Mouse (Mus musculus) neural tube, embryonic 12.5 days (tissue): ENCODE results near the gene Adra1d. TPM values are rescaled to one million over a fixed set of nuclear protein-coding genes. Genes with fewer than 3 reads are reported as not detected.

ENCODE experiments used
- ATAC-seq: fragments of 200-750 bp; cut with Nextera tagmentation; 2 replicates; pipeline ENCODE4 v1.8.0; 2017; ENCODE audit warnings: low read depth, mild to moderate bottlenecking, moderate TSS enrichment, moderate library complexity; ENCODE audit not compliant: low FRiP score
- H3K27ac ChIP-seq: fragments of 300-500 bp; sonication (generic); 2 replicates; pipeline ENCODE4 v1.5.1; 2016
- H3K27me3 ChIP-seq: fragments of 300-500 bp; sonication (generic); replicated peaks from 2 replicates; pipeline ENCODE4 v1.6.1; 2016; ENCODE audit warnings: mild to moderate bottlenecking
- H3K36me3 ChIP-seq: fragments of 300-500 bp; sonication (generic); 2 replicates; pipeline ENCODE4 v1.6.1; 2016; ENCODE audit warnings: mild to moderate bottlenecking
- H3K4me1 ChIP-seq: fragments of 300-500 bp; sonication (generic); 2 replicates; pipeline ENCODE4 v1.6.1; 2016
- H3K4me2 ChIP-seq: fragments of 300-500 bp; sonication (generic); replicated peaks from 2 replicates; pipeline ENCODE4 v1.6.1; 2016; ENCODE audit warnings: mild to moderate bottlenecking
- H3K4me3 ChIP-seq: fragments of 300-500 bp; sonication (generic); 2 replicates; pipeline ENCODE4 v1.5.1; 2016
- H3K9ac ChIP-seq: fragments of 300-500 bp; sonication (generic); 2 replicates; pipeline ENCODE4 v1.6.1; 2016; ENCODE audit warnings: mild to moderate bottlenecking
- H3K9me3 ChIP-seq: fragments of 300-500 bp; sonication (generic); 2 replicates; pipeline ENCODE4 v1.6.1; 2016; ENCODE audit warnings: mild to moderate bottlenecking
- WGBS: fragments of 180-500 bp; shearing (Covaris S2); methylation state at CpG from one replicate; pipeline ENCODE4 v1.1.7; 2016; 5-methylcytosine and 5-hydroxymethylcytosine counted together
- polyA plus RNA-seq: library from polyadenylated mRNA; unstranded; fragments of >200 nt; fragmentation: Nextera tagmentation; extraction: Ambion mirVana; gene quantifications from 2 replicates; pipeline ENCODE4 v1.2.1, GENCODE M21; 2016

Adra1d gene
- polyA plus RNA-seq, 1 experiment from 2014 or later: 0.68 TPM

DNA sequence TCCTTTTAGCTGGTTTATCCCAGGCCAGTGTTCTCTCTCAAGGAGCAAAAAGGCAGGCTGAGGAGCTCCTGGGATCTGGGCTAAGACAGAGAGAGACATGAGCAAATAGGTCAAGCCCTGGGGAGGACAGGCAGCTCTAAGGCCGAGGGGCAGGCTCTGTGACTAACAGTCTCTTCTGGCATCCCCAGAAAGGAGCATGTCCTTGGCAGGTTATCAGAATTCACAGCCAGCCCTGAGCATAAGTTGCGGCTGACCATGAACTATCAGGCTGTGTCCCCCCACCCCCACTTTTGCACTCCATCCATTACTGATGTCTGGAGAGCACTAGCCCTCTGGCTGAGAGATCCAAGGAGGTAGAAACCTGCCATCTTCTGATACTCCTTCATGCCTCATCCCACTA lies 11.2 kb downstream of the Adra1d start:
- no peaks in the 10 kb centered on the region for H3K9me3 ChIP-seq
- H3K4me2 ChIP-seq: no peak overlapping the region
- H3K9ac ChIP-seq: no peak overlapping the region; the same call in 1 of the 2 replicates
- no peak for ATAC-seq
- peaks cover 40% of the 10 kb centered on the region for H3K27me3 ChIP-seq
- H3K4me3 ChIP-seq: no peak overlapping the region
- peaks cover 5% of the 10 kb centered on the region for H3K4me1 ChIP-seq
- no peaks in the 10 kb centered on the region for H3K36me3 ChIP-seq
- H3K27ac ChIP-seq: no peak overlapping the region
- WGBS: 72% methylated on average over 2 of the region's 2 CpGs

DNA sequence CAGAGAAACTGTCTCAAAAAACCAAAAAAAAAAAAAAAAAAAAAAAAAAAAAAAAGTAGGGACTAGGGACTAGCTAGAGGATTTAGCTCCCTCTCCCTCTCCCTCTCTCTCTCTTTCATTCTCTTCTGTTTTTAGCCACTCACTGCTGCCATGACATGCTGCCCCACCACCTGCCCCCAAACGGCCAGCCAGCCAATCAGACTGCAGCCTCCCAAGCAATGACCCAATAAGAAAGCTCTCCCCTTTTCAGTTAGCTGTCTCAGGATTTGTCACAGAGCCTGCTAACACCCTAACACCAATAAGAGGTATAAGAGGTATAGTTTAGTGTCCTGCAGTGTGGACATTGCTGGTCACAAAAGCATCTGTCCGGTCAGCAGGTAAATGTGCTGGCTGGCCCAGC lies 11.6 kb downstream of the Adra1d start:
- peaks cover 43% of the 10 kb centered on the region for H3K27me3 ChIP-seq
- H3K27ac ChIP-seq: no peak overlapping the region
- no peak overlapping the region for H3K4me3 ChIP-seq
- no peak overlapping the region for H3K9ac ChIP-seq
- H3K9me3 ChIP-seq: no peaks in the 10 kb centered on the region
- peaks cover 9% of the 10 kb centered on the region for H3K4me1 ChIP-seq
- WGBS: 81% methylated on average over 2 of the region's 2 CpGs
- ATAC-seq: no peak
- no peaks in the 10 kb centered on the region for H3K36me3 ChIP-seq
- no peak overlapping the region for H3K4me2 ChIP-seq

DNA sequence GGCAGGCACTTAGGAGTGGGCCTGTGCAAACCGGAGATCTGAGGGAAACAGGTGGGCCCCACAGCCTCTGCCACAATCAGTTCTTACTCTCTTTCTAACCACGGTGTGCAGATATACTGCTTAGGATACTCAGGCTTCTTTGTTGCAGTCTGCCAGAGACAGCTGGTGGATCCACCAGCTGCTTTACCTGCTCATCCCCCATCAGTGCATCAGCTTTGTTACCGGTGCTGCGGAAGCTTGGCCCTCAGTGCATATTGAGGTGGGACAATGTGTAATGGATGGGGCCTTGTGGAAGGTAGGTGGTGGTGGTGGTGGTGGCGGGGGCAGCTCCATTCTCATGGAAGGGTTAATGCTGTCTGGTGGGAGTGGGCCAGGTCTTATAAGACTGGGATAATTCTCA lies 13.0 kb downstream of the Adra1d start:
- H3K4me2 ChIP-seq: no peak overlapping the region
- H3K36me3 ChIP-seq: no peaks in the 10 kb centered on the region
- WGBS: 86% methylated on average over 5 of the region's 5 CpGs
- H3K27ac ChIP-seq: no peak overlapping the region
- H3K4me1 ChIP-seq: peaks cover 9% of the 10 kb centered on the region
- no peak for ATAC-seq
- no peak overlapping the region for H3K9ac ChIP-seq
- H3K4me3 ChIP-seq: no peak overlapping the region
- H3K27me3 ChIP-seq: peaks cover 45% of the 10 kb centered on the region
- H3K9me3 ChIP-seq: no peaks in the 10 kb centered on the region

DNA sequence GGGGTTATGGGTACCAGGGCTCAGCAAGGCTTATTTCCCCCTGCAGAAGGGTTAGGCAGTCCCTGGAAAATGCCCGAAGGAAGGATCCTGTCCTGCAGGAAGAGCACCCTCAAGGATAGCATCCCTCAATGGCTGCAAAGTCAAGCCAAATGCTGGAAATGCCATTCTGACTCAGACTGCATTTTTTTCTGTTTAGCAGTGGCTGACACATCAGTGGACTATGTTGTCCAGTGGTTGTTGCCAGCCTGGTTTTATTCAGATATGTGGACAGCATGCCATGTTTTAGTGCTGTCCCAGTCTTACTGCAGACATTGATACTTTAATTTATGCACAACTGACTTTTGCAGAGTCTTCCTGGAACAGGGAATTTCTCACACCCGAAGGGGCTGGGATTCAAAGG lies 13.8 kb downstream of the Adra1d start:
- 82% methylated on average over 2 of the region's 2 CpGs for WGBS
- H3K4me2 ChIP-seq: no peak overlapping the region
- no peaks in the 10 kb centered on the region for H3K36me3 ChIP-seq
- no peak for ATAC-seq
- H3K27me3 ChIP-seq: peaks cover 47% of the 10 kb centered on the region
- peaks cover 9% of the 10 kb centered on the region for H3K4me1 ChIP-seq
- no peaks in the 10 kb centered on the region for H3K9me3 ChIP-seq
- no peak overlapping the region for H3K4me3 ChIP-seq
- no peak overlapping the region for H3K27ac ChIP-seq
- no peak overlapping the region for H3K9ac ChIP-seq

DNA sequence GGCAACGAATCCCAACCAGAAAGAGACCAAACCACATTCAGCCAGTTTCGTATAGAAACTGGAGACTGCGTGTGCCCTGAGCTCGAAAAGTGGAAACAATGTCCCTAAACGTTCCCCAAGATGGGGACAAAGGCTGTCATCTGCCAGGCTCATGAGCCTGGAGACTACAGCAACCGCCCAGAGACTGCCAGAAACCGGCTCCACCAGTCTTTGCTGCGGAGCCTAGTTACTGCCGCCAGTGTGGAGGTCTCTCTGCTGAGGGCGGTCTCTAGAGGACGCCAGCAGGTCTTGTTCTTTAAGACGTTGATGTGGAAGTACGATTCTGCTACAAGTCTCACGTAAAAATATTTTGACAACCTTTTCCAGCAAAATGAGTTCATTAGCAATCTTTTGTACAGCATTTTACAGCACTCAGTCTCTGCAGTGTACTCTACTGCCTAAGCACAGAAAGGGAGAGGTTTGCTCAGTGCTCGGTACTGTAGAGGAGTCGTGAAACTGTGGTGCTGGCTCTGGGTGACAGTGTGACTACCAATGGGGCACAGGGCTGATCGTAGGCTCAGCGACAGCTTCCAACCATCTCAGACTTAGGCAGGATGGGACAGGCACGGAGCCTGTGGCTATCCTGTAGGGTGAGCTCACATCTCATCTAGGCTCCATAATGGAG lies 15.2 kb downstream of the Adra1d start:
- WGBS: 12% methylated on average over 19 of the region's 19 CpGs
- no peak overlapping the region for H3K4me3 ChIP-seq
- no peak overlapping the region for H3K9ac ChIP-seq
- H3K4me2 ChIP-seq: peak overlapping the region; percentile 84; the same call in 1 of the 2 replicates
- peaks cover 9% of the 10 kb centered on the region for H3K4me1 ChIP-seq
- ATAC-seq: no peak
- H3K27ac ChIP-seq: no peak overlapping the region
- H3K36me3 ChIP-seq: no peaks in the 10 kb centered on the region
- H3K9me3 ChIP-seq: no peaks in the 10 kb centered on the region
- peaks cover 47% of the 10 kb centered on the region for H3K27me3 ChIP-seq

DNA sequence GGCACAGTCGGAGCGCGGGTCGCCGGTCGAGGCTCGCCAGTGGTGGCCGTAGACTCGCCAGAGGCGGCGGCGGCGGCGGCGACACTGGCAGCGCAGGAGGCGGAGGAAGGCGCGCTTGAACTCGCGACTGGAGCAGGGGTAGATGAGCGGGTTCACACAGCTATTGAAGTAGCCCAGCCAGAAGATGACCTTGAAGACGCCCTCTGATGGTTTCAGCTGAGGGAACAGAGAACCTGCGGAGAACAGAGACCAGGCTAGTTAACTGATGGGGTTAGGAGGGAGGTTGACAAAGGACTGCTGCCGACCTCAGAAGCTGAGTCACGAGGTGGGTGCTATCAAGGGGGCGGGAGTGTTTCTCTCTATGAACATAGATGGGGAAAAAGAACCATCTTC lies 15.8 kb downstream of the Adra1d start:
- ATAC-seq: no peak
- H3K4me2 ChIP-seq: peak overlapping the region; percentile 84
- H3K4me3 ChIP-seq: peak overlapping the region; percentile 45
- H3K27me3 ChIP-seq: peaks cover 47% of the 10 kb centered on the region
- peak overlapping the region; percentile 48; the same call in 1 of the 2 replicates for H3K9ac ChIP-seq
- no peaks in the 10 kb centered on the region for H3K36me3 ChIP-seq
- no peak overlapping the region for H3K27ac ChIP-seq
- WGBS: 1% methylated on average over 27 of the region's 27 CpGs
- no peaks in the 10 kb centered on the region for H3K9me3 ChIP-seq
- H3K4me1 ChIP-seq: peaks cover 9% of the 10 kb centered on the region

DNA sequence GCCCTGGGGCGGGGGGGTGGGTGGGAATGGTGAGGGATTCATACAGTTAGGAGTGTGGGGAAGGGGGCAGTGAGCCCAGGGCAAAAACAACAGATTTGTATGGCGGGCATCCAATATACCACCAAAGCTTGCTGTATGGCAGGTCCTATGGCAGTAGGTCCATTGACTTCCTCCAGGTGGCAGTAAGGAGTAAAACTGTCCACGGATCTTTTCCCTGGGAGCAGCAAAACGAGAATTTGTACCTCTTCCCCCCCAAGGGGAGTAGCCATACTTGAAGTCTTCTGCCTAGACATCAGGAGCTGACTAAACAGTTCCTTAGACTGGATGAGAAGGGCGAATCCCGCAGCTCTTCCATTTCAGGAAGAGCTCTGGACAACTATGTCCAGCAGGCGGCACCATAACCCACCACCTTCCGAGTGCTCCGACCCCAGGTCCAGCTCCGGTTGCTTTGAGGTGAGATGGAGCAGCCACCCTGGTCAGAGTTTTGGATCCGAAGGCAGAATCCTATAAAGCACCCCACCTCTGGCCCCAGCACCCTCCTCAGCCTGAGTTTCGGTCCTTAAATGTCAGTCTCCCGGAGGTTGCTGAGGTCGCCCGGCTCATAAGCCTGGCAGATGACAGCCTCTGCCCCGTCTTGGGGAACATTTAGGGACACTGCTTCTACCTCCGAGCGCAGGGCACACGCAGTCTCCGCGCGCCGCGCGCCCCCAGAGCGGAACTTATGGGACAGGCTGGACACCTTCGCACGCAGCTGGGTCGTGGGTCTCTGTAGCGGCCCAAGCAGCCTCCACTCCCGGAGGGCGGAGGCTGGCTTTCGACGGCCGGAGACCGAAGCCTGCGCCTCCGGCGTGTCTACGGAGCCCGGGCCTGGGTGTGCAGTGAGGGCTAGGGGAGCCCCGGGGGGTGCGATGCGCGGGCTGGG lies 16.4 kb downstream of the Adra1d start:
- Histone ChIP-seq H3K9me3 (no peaks in the 10 kb centered on the region), H3K27me3 (peaks cover 43% of the 10 kb centered on the region), H3K4me3 (peak overlapping the region; percentile 45), H3K27ac (no peak overlapping the region), H3K4me1 (peaks cover 9% of the 10 kb centered on the region), H3K36me3 (no peaks in the 10 kb centered on the region), H3K4me2 (peak overlapping the region; percentile 84), H3K9ac (peak overlapping the region; percentile 48; the same call in 1 of the 2 replicates)
- peak; percentile 55 for ATAC-seq
- 3% methylated on average over 45 of the region's 45 CpGs for WGBS

DNA sequence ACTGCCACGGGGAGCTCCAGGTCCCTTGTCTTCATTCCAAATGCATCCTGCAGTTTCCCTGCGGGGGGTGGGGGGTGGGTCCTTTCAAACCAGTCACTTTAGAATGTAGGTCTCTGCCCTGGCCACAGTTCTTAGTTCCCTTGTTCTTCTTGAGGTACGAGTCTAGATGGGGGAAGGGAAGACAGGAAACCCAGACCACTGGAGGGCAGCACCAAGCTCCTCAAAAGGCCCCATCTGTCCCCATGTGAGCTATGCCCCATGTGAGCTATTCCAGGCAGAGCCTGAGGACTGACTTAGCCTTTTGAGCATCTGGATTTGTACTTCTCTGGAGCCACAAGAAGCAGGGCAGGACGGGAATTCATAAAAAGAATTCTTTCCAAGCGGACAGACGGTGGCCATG lies 19.6 kb downstream of the Adra1d start:
- Histone ChIP-seq H3K27me3 (peaks cover 23% of the 10 kb centered on the region), H3K9me3 (no peaks in the 10 kb centered on the region), H3K9ac (no peak overlapping the region), H3K4me1 (peaks cover 9% of the 10 kb centered on the region), H3K36me3 (no peaks in the 10 kb centered on the region), H3K4me2 (no peak overlapping the region), H3K27ac (no peak overlapping the region), H3K4me3 (no peak overlapping the region)
- ATAC-seq: no peak
- 25% methylated on average over 6 of the region's 6 CpGs for WGBS

DNA sequence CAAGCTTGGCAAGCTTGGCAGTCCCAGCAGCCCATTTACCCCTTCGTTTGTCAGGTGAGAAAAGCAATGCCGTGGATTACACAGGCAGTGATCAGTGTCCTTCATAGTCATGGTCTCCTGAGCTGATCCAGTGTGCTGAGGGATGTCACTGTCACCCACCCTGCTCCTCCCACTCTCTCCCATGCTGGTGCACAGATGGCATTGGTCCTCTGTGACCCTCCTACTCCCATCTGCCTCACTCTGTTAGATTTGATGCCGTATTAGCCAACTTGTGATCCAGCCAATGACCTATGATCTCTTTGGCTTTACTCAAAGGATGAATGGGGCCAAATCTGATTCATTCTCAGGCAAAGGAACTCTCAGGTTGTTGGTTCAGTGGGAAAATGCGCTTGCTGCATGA lies 20.4 kb downstream of the Adra1d start:
- Histone ChIP-seq H3K27ac (no peak overlapping the region), H3K27me3 (peaks cover 15% of the 10 kb centered on the region), H3K4me3 (no peak overlapping the region), H3K4me2 (no peak overlapping the region), H3K9me3 (no peaks in the 10 kb centered on the region), H3K9ac (no peak overlapping the region), H3K36me3 (no peaks in the 10 kb centered on the region), H3K4me1 (peaks cover 9% of the 10 kb centered on the region)
- WGBS: 84% methylated on average over 4 of the region's 4 CpGs
- ATAC-seq: no peak

DNA sequence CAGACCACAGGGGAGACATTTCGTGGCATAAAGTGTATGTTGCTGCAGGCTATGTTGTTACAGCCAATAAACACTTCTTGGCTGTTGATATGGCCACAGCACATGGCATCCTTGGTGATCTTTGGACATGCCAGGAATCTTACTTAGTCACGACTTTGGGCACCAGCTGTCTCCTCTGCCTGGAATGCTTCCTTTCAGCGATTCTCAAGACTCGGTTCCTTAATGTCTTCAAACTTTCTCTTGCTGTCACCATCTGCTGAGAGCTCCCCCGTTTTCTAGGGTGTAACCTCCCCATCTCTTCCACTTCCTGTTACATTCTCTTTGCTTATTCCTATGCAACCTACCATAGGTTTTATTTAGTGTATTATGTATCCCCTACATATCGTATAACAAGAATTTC lies 22.3 kb downstream of the Adra1d start:
- H3K4me2 ChIP-seq: no peak overlapping the region
- no peaks in the 10 kb centered on the region for H3K36me3 ChIP-seq
- H3K9ac ChIP-seq: no peak overlapping the region
- ATAC-seq: no peak
- no peaks in the 10 kb centered on the region for H3K4me1 ChIP-seq
- 84% methylated on average over 6 of the region's 6 CpGs for WGBS
- H3K4me3 ChIP-seq: no peak overlapping the region
- H3K27ac ChIP-seq: no peak overlapping the region
- 0 out of 2 replicates have a peak, but pooled peaks cover 3% of the 10 kb centered on the region for H3K27me3 ChIP-seq
- no peaks in the 10 kb centered on the region for H3K9me3 ChIP-seq

DNA sequence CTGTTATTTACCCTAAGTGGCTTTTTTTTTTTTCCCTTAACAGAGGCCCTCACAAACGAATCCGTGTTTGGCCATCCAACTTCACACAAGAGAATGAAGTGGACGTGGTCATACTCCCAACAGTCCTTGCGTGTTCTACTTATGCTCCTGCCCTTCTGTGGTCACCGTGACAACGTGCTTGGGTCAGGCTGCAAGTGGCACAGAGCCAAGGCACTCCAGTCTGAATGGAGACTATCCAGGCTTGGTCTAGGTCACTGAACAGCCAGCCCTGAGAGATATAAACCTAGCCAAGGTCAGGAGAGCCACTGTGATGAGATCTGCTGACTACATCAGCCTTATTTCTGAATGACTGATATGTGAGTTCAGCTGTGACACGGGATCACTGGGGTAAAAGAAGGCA lies 23.7 kb downstream of the Adra1d start:
- Histone ChIP-seq H3K9ac (no peak overlapping the region), H3K4me2 (no peak overlapping the region), H3K27me3 (no peaks in the 10 kb centered on the region), H3K4me3 (no peak overlapping the region), H3K36me3 (no peaks in the 10 kb centered on the region), H3K27ac (no peak overlapping the region), H3K9me3 (no peaks in the 10 kb centered on the region), H3K4me1 (no peaks in the 10 kb centered on the region)
- no peak for ATAC-seq
- 79% methylated on average over 7 of the region's 7 CpGs for WGBS

DNA sequence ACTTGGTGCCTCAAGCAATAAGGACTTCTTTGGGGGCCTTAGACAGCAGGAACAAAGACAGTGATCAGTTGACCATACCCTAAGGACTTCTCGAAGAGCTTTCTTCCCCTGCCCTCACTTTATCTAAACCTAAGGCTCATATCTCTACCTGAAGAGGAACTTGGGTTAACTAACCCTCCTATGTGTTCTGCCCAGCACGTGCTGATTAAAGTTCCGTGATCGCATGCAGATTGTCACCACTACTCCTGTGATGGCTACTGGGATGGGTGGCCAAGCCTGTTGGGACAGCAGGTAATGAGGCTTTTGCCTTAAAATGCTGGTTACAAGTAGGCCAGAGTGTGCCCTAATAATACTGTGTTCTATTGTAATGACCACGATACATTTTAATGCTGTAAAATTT lies 26.9 kb downstream of the Adra1d start:
- 93% methylated on average over 5 of the region's 5 CpGs for WGBS

More for the DNA sequence above, 26.9 kb downstream of the Adra1d start:
- Histone ChIP-seq H3K9ac (no peak overlapping the region), H3K4me2 (no peak overlapping the region), H3K27me3 (no peaks in the 10 kb centered on the region), H3K9me3 (no peaks in the 10 kb centered on the region), H3K4me3 (no peak overlapping the region), H3K36me3 (no peaks in the 10 kb centered on the region), H3K27ac (no peak overlapping the region), H3K4me1 (no peaks in the 10 kb centered on the region)
- ATAC-seq: no peak
